Mouse (Mus musculus): ENCODE measurements around the gene 1700113H08Rik. TPM values are rescaled to one million over a fixed set of nuclear protein-coding genes. Genes with fewer than 3 reads are reported as not detected.

Gene 1700113H08Rik
- polyA plus RNA-seq, 1 experiment from 2014 or later, result 0.14 TPM

DNA sequence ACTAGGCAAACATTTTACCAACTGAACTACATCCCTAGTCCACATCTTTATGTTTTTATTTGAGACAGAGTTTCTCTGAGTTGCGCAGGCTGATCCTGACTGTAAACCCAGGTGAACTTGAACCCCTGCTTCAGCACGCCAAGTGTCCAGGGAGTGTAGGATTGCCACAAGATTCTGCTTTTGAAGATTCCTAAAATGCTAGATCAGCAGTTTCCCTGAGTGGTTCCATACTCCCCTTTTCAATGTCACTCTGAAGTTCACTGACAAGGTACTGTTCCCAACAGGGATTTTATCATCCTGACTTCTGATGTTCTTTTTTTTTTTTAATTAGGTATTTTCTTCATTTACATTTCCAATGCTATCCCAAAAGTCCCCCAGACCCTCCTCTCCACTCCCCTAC lies 140.9 kb downstream of the 1700113H08Rik start:
- DNase-seq (ENCODE audit: low spot score) (no peak), ATAC-seq (replicated peaks; ENCODE audit: low FRiP score, low TSS enrichment, low read depth) (no peak)
- Histone ChIP-seq H3K4me1 (replicated peaks; ENCODE audit: control insufficient read depth, insufficient read depth, low read length) (no peaks in the 10 kb centered on the region), H3K9ac (ENCODE audit: low read length) (no peak overlapping the region), H3K27ac (ENCODE audit: low read depth) (no peak overlapping the region), H3K27me3 (replicated peaks; ENCODE audit: control insufficient read depth, insufficient read depth, low read length) (no peaks in the 10 kb centered on the region), H3K9me3 (ENCODE audit: control insufficient read depth, low read length) (no peaks in the 10 kb centered on the region), H3K4me3 (ENCODE audit: low read depth, low read length) (no peak overlapping the region), H3K4me2 (ENCODE audit: low read length) (no peak overlapping the region), H3K36me3 (ENCODE audit: control insufficient read depth, insufficient read depth, low read length) (no peaks in the 10 kb centered on the region)
- WGBS, result 85% methylated on average over 2 of the region's 2 CpGs

DNA sequence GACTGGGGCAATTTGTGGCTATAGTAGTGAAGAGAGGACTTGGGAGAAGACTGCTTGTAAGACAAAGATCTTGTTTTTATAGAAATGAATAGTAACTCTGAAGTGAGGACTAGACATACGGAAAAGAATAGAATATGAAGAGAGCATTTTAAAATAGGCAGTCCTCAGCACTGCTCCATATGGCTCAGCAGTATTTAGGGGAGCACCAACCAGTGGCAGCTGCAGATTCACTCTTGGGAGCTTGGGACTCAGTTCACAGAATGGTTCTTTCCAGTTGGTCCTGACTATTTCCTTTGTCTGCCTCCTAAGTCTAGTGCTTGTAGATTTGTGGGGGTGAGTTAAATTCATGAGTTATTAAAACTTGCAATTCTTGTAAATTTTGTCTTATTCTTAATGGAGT lies 151.6 kb downstream of the 1700113H08Rik start:
- Histone ChIP-seq H3K36me3 (ENCODE audit: control insufficient read depth, insufficient read depth, low read length) (no peaks in the 10 kb centered on the region), H3K27me3 (replicated peaks; ENCODE audit: control insufficient read depth, insufficient read depth, low read length) (no peaks in the 10 kb centered on the region), H3K9ac (ENCODE audit: low read length) (no peak overlapping the region), H3K27ac (ENCODE audit: low read depth) (no peak overlapping the region), H3K4me1 (replicated peaks; ENCODE audit: control insufficient read depth, insufficient read depth, low read length) (no peaks in the 10 kb centered on the region), H3K4me2 (ENCODE audit: low read length) (no peak overlapping the region), H3K9me3 (ENCODE audit: control insufficient read depth, low read length) (no peaks in the 10 kb centered on the region), H3K4me3 (ENCODE audit: low read depth, low read length) (no peak overlapping the region)
- no peak for DNase-seq (ENCODE audit: low spot score)
- no peak for ATAC-seq (replicated peaks; ENCODE audit: low FRiP score, low TSS enrichment, low read depth)
- 89% methylated on average over 1 of the region's 1 CpGs for WGBS

DNA sequence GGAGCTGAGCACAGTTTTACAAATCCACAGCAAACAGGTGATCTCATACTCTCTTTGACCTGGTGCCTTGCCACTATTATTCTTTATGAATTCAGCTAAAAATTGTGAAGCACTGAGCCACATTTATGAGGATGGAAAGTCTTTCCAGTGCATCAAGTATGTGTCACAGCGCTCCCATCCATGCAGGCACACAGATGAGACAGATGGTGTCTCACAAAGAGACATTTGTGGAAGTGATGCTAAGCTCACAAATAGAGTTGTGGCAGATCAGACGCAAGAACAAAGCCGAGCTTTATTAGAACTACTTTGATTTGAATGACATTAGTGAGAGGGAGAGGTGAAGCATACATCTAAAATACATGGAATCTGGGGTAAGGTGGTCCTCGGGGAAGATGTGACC lies 153.2 kb downstream of the 1700113H08Rik start:
- Histone ChIP-seq H3K27me3 (replicated peaks; ENCODE audit: control insufficient read depth, insufficient read depth, low read length) (no peaks in the 10 kb centered on the region), H3K27ac (ENCODE audit: low read depth) (no peak overlapping the region), H3K36me3 (ENCODE audit: control insufficient read depth, insufficient read depth, low read length) (no peaks in the 10 kb centered on the region), H3K4me3 (ENCODE audit: low read depth, low read length) (no peak overlapping the region), H3K9ac (ENCODE audit: low read length) (no peak overlapping the region), H3K4me1 (replicated peaks; ENCODE audit: control insufficient read depth, insufficient read depth, low read length) (no peaks in the 10 kb centered on the region), H3K9me3 (ENCODE audit: control insufficient read depth, low read length) (no peaks in the 10 kb centered on the region), H3K4me2 (ENCODE audit: low read length) (no peak overlapping the region)
- DNase-seq (ENCODE audit: low spot score) (no peak), ATAC-seq (replicated peaks; ENCODE audit: low FRiP score, low TSS enrichment, low read depth) (no peak)
- 87% methylated on average over 4 of the region's 4 CpGs for WGBS

DNA sequence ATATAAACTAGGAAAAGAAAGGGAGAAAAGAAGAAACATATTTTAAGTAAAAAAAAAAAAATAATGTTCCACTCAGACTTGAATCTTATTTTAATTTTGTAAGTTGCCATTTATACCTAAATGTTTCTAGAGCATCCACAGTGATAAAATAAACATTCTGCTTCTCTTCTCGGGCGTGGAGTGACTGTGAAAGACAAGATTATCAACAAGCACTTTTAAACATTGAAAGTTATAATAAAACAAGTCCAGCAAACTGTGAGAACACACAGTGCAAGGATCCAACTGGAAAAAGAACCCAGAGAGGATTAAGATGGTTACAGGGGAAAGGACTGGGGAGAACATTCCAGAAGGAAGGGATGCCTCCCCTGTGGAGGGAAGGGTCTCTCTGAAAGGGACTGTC lies 155.0 kb downstream of the 1700113H08Rik start:
- no peak for ATAC-seq (replicated peaks; ENCODE audit: low FRiP score, low TSS enrichment, low read depth)
- WGBS, result 41% methylated on average over 2 of the region's 2 CpGs
- H3K4me3 ChIP-seq (ENCODE audit: low read depth, low read length), result no peak overlapping the region
- no peaks in the 10 kb centered on the region for H3K9me3 ChIP-seq (ENCODE audit: control insufficient read depth, low read length)
- no peak overlapping the region for H3K9ac ChIP-seq (ENCODE audit: low read length)
- no peak overlapping the region for H3K27ac ChIP-seq (ENCODE audit: low read depth)
- no peak for DNase-seq (ENCODE audit: low spot score)
- no peaks in the 10 kb centered on the region for H3K27me3 ChIP-seq (replicated peaks; ENCODE audit: control insufficient read depth, insufficient read depth, low read length)
- H3K4me2 ChIP-seq (ENCODE audit: low read length), result no peak overlapping the region
- no peaks in the 10 kb centered on the region for H3K36me3 ChIP-seq (ENCODE audit: control insufficient read depth, insufficient read depth, low read length)
- no peaks in the 10 kb centered on the region for H3K4me1 ChIP-seq (replicated peaks; ENCODE audit: control insufficient read depth, insufficient read depth, low read length)

DNA sequence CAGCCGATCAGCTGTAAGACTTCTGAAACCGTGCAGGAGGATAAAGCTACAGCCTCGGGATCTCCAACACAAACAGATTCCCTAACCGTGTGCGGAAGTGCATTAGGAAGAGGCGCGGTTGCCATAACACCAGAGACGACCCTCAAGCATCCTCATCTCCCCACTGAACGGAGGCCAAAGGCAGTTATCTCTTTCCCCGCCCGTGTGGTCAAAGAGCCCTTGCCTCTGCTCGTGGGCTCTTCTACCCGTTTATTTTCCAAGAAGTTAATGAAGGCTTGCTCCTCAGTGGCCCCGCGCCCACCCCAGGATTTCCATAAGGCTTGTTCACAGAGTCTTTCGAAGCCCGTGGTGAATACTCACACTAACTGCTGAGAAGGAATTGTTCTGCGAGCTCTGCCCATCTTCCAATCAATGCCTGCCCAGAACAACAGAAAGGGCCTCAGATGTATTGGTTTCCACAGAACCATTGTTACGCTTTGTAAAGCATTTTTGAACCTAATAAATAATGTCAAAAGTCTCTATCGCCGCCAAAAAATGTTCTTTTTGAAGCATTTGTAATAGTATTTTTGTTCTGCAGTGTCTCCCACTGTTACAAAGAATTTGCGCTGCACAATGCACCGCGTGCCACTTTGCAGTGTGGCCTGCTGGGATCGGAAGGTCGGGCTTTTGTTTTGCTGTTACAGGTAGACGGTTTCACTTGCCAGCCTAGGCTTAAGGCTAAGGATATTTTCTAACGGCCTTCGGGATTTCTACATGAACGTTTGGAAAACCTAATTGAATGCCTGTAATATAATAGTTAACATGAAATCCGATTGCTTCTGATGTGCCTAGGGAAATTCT lies 172.4 kb downstream of the 1700113H08Rik start:
- H3K27me3 ChIP-seq (replicated peaks; ENCODE audit: control insufficient read depth, insufficient read depth, low read length), result no peaks in the 10 kb centered on the region
- ATAC-seq (replicated peaks; ENCODE audit: low FRiP score, low TSS enrichment, low read depth), result no peak
- DNase-seq (ENCODE audit: low spot score), result no peak
- 66% methylated on average over 31 of the region's 31 CpGs for WGBS
- H3K36me3 ChIP-seq (ENCODE audit: control insufficient read depth, insufficient read depth, low read length), result no peaks in the 10 kb centered on the region
- no peaks in the 10 kb centered on the region for H3K4me1 ChIP-seq (replicated peaks; ENCODE audit: control insufficient read depth, insufficient read depth, low read length)
- no peak overlapping the region for H3K9ac ChIP-seq (ENCODE audit: low read length)
- no peak overlapping the region for H3K4me3 ChIP-seq (ENCODE audit: low read depth, low read length)
- no peak overlapping the region for H3K27ac ChIP-seq (ENCODE audit: low read depth)
- no peak overlapping the region for H3K4me2 ChIP-seq (ENCODE audit: low read length)
- no peaks in the 10 kb centered on the region for H3K9me3 ChIP-seq (ENCODE audit: control insufficient read depth, low read length)

DNA sequence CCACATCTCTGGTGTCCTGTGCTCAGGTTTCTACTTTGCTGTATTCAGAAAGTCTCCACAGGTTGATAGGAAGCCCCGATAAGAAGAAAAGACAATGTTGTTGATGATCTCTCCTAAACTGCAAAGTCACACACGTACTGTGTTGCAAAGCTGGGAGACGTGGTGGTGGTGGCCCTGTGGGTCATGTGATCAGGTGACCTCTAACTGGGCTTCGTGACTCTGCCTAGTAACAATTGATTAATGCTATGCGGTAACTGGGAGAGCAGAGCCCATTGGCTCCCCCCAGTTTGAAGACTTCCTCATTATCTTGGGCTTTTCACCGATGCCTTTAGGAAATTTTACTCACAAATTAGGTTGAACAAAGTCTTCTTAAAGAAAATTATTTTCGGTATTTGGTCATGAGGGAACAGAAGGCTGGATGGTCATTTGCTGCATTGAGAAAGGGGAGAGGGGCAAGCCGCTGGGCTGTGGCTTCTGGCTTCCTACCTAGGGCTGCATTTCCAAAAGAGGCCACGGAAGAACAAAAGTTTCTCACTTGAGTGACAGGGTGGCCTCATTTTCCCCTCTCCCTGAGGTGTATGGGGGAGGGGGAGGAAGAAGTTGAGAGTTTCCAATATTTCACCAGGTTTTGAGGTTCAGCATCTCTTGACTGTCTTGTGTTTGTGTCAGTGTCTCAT lies 181.6 kb downstream of the 1700113H08Rik start:
- no peaks in the 10 kb centered on the region for H3K36me3 ChIP-seq (ENCODE audit: control insufficient read depth, insufficient read depth, low read length)
- H3K9ac ChIP-seq (ENCODE audit: low read length), result no peak overlapping the region
- no peaks in the 10 kb centered on the region for H3K27me3 ChIP-seq (replicated peaks; ENCODE audit: control insufficient read depth, insufficient read depth, low read length)
- no peaks in the 10 kb centered on the region for H3K9me3 ChIP-seq (ENCODE audit: control insufficient read depth, low read length)
- H3K27ac ChIP-seq (ENCODE audit: low read depth), result no peak overlapping the region
- no peak overlapping the region for H3K4me2 ChIP-seq (ENCODE audit: low read length)
- WGBS, result 75% methylated on average over 9 of the region's 9 CpGs
- H3K4me3 ChIP-seq (ENCODE audit: low read depth, low read length), result no peak overlapping the region
- DNase-seq (ENCODE audit: low spot score) (no peak), ATAC-seq (replicated peaks; ENCODE audit: low FRiP score, low TSS enrichment, low read depth) (no peak)
- no peaks in the 10 kb centered on the region for H3K4me1 ChIP-seq (replicated peaks; ENCODE audit: control insufficient read depth, insufficient read depth, low read length)

DNA sequence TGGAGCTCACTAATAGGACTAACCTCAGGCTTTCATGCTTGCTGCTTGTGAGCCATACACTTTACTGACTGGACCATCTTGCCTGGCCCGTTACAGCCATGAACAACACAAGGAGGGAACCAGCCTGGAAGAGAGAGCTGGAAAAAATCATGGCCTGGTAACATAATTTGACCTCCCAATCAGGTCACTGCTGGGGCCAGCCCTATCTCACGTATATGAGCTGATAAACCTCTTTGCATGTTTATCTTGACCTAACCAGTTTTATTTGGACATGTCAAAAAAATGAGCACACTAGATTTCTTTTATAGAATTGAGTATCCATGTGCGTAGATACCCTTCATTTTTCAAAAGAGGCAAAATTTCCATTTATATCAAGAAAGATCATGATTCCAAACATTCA lies 213.9 kb downstream of the 1700113H08Rik start:
- Histone ChIP-seq H3K9ac (ENCODE audit: low read length) (no peak overlapping the region), H3K27ac (ENCODE audit: low read depth) (no peak overlapping the region), H3K4me1 (replicated peaks; ENCODE audit: control insufficient read depth, insufficient read depth, low read length) (no peaks in the 10 kb centered on the region), H3K4me2 (ENCODE audit: low read length) (no peak overlapping the region), H3K36me3 (ENCODE audit: control insufficient read depth, insufficient read depth, low read length) (no peaks in the 10 kb centered on the region), H3K4me3 (ENCODE audit: low read depth, low read length) (no peak overlapping the region), H3K9me3 (ENCODE audit: control insufficient read depth, low read length) (no peaks in the 10 kb centered on the region), H3K27me3 (replicated peaks; ENCODE audit: control insufficient read depth, insufficient read depth, low read length) (no peaks in the 10 kb centered on the region)
- ATAC-seq (replicated peaks; ENCODE audit: low FRiP score, low TSS enrichment, low read depth) (no peak), DNase-seq (ENCODE audit: low spot score) (no peak)
- WGBS, result 53% methylated on average over 3 of the region's 3 CpGs

DNA sequence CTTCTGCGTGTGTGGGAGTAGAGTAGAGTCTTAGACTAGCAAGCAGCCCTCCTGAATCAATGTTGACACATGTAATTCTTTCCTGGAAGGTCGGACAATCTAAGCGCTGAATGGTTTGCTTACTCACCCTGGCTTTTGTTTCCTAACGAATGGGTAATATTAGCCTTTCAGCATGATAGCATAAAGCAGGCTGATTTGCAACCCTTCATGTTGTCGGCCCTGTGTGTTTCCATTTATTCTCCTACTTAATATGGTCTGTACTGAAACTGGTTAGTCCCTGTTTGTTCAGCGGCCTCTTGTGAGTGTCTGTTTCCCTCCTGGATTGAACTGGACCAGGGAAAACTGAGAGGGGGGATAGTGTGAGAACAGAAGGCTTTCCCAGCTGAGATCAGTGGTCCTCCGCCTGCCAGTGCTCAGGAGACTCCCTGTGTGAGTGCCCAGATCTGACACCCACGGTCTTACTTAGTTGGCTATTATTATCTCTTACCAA lies 214.3 kb downstream of the 1700113H08Rik start:
- WGBS, result 54% methylated on average over 8 of the region's 8 CpGs

More for the DNA sequence above, 214.3 kb downstream of the 1700113H08Rik start:
- Histone ChIP-seq H3K9ac (ENCODE audit: low read length) (no peak overlapping the region), H3K36me3 (ENCODE audit: control insufficient read depth, insufficient read depth, low read length) (no peaks in the 10 kb centered on the region), H3K4me1 (replicated peaks; ENCODE audit: control insufficient read depth, insufficient read depth, low read length) (no peaks in the 10 kb centered on the region), H3K4me3 (ENCODE audit: low read depth, low read length) (no peak overlapping the region), H3K27ac (ENCODE audit: low read depth) (no peak overlapping the region), H3K27me3 (replicated peaks; ENCODE audit: control insufficient read depth, insufficient read depth, low read length) (no peaks in the 10 kb centered on the region), H3K4me2 (ENCODE audit: low read length) (no peak overlapping the region), H3K9me3 (ENCODE audit: control insufficient read depth, low read length) (no peaks in the 10 kb centered on the region)
- ATAC-seq (replicated peaks; ENCODE audit: low FRiP score, low TSS enrichment, low read depth) (no peak), DNase-seq (ENCODE audit: low spot score) (no peak)
